Mouse (Mus musculus) T-helper 2 cell (primary cell): ENCODE measurements around the gene Lpp.

Source experiments
- in situ Hi-C: fragments of 300-600 bp; cut with MboI, MseI; formaldehyde crosslinking; loops from one replicate; pipeline ENCODE4 v1.15.1; 2025; ENCODE audit warnings: high pct_unique_total_duplicates

Gene Lpp

DNA sequence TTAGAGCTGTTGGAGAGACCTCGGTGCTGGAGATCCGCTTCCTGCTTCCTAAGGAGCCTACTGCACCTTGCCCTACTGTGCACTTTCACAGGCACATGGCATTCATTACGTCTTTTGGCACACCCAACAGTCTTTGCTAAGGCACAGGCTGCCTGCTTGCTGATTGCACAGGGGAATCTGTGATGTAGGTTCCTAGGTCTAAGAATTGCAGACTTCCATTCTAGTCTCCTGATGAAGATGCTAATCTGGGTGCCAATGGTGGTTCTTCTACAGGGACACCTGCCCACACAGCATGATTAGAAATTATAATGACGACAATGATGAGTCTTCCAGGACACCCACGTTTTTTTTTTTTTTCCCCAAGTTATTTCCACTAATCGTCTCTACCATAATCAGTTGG is 141.9 kb downstream of the Lpp start:
- in situ Hi-C loops, result loop anchor here (10.0 to 25.0 kb wide), 2 partner anchors 380 to 1248 kb away; no protein-coding TSS in a partner anchor

GRCm38 (mm10) chr16:24536261-24536660 is 143.0 kb downstream of the Lpp start:
- in situ Hi-C loops, result loop anchor here (10.0 to 25.0 kb wide), 2 partner anchors 381 to 1249 kb away; no protein-coding TSS in a partner anchor

DNA sequence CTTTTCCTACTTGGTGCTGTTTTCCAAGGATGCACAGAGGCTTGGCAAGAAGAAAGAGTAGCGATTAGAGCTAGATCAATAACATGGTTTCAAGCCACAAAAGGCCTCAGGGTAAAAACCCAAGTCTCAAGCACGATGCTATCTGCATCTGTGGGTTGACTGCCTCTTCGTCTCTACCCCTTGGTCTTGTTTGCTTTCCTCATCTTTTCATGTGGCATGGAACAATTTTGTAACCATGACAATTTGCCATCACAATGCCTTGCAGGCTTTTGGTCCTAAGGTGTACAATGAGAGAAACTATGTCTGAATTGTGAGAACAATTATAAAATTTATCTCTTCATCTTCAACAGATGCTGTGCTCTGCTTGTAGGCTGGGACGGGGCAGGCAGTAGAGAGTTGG is 145.7 kb downstream of the Lpp start:
- in situ Hi-C loops, result loop anchor here (10.0 to 25.0 kb wide), 2 partner anchors 384 to 1252 kb away; no protein-coding TSS in a partner anchor

DNA sequence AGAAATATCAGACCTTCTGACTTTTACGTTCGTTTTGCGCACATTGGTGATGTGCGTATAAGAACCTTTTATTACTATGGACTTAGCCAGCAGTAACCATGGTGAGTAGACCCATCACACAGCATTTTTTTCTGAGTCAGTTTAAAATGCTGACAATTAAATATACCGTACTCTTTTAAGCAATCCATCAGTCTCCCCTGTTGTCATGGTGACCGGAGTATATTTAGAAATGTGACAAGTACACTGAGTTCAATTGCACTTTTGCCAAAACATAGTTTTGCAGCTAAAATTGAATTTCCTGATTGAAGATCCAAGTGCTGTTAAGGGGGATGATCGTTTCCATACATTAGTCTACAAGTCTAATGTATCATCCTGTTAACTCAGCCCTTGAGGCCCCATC is 149.6 kb downstream of the Lpp start:
- in situ Hi-C loops, result loop anchor here (25.0 kb wide), 1 partner anchor 1256 kb away; no protein-coding TSS in a partner anchor

DNA sequence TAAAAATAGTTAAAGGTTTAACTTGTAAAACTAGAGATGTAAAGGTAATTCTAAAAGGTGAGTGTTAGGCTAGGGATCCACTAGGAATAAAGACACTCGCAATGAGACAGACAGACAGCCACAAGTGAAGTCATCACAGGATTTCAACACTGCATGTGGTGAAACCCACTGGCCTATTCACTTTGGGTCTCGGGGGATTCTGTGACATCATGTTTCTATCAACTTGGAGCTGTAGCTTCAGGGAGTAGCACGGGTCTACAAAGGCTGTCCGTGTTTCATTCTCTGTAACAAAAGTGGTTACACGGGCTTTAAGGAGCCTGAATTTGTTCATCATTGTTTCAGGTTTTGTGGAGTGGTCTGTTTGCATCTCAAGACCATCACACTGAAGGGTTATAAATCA is 152.1 kb downstream of the Lpp start:
- in situ Hi-C loops, result loop anchor here (25.0 kb wide), 1 partner anchor 1258 kb away; no protein-coding TSS in a partner anchor

DNA sequence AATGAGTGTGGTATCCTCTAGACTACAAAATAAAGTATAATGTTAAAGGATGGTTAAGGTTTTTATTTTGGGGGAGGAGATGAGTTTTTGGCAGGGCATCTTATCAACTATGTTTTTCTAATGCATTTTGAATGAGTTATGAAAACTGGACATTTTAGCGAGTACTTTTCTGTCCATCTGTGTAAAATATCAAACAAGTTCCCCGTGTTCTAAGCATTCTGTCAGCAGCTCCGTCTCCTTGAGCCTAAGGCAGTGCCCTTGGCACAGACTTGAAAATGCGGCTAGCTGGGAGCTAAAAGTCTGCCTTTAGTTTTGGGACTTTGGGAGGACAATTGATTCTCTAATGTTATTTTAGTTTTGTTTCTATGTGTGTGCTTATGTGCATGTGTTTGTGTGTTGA is 165.2 kb downstream of the Lpp start:
- in situ Hi-C loops, result no loop called here

GRCm38 (mm10) chr16:24559811-24560210 is 166.5 kb downstream of the Lpp start:
- in situ Hi-C loops, result no loop called here

GRCm38 (mm10) chr16:24560998-24561397 is 167.7 kb downstream of the Lpp start:
- in situ Hi-C loops, result no loop called here

DNA sequence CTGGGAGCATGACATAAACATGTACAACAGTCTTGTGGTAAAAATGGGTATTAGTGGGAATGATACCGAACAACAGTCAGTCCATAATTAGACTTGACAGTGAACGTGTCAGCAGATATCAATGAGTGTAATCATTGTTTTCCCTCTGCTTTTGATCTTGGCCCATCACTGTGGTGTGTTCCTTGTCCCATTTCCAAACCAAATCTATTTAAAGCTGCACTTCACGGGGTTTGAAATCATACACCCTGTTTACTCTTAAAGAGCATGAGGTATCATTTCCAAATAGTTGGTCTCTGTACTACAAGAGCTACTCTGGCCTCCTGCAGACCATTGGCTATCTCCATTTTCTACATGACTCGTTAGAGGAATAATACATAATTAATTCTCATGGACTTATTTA is 168.3 kb downstream of the Lpp start:
- in situ Hi-C loops, result no loop called here

- in situ Hi-C loops, result no loop called here
Observed at GRCm38 (mm10) chr16:24565311-24565710, 172.0 kb downstream of the Lpp start.

- in situ Hi-C loops, result no loop called here
Observed at GRCm38 (mm10) chr16:24566277-24566676, 173.0 kb downstream of the Lpp start.

DNA sequence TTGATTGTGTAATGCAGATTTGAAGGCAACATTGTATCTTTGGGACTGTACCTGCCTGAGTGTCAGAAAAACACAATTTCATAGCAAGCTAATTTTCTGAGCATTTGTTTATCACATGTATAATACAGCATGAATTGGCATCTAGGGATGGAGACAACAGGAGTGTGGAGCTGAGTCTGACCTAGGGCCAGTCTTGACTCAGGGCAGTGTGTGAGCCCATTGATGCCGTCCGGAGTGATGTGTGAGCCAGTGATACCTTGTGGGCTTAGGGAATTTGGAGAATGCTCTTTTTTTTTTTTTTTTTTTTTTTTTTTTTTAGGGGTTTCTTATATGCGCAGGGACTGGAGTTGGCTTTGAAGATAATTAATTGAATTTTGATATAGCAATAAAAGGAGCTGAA is 174.3 kb downstream of the Lpp start:
- in situ Hi-C loops, result no loop called here

GRCm38 (mm10) chr16:24568061-24568460 is 174.8 kb downstream of the Lpp start:
- in situ Hi-C loops, result no loop called here

GRCm38 (mm10) chr16:24569681-24570080 is 176.4 kb downstream of the Lpp start:
- in situ Hi-C loops, result no loop called here

DNA sequence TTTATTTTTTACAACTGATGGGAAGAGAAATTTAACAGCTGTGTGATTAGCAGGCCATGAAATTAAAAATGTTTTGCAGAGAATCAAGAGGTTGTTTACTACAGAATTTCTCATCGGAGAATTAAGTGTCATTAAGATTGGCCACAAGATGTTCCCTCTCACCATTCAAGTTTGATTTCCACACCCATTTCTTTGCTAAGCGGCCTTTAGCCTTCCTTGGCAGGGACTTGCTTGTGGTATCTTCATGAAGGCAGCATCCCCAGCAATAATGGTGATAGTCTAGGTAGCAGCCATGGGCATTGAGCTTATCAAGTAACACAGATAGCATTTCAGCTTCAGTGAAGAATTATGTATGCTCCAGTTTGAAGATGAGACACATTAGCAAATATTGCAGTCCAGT is 183.7 kb downstream of the Lpp start:
- in situ Hi-C loops, result no loop called here

DNA sequence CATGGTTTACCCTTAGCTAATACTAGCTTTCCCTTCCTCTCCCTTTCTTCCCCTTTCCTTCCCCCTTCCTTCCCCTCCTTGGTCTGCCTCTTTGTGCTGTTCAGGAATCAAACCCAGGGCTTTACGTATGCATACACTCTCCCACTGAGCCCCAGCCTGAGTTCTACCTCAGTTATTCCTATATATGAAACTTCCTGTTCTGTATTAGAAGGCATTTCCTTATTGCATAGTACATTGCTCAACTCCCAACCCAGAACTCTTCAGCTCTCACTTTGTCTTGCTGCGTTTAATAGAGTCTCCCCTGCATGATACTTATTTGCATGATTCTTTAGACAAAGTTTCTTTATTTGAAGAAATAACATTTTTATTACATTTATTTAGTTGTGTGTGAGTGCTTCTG is 184.5 kb downstream of the Lpp start:
- in situ Hi-C loops, result no loop called here

DNA sequence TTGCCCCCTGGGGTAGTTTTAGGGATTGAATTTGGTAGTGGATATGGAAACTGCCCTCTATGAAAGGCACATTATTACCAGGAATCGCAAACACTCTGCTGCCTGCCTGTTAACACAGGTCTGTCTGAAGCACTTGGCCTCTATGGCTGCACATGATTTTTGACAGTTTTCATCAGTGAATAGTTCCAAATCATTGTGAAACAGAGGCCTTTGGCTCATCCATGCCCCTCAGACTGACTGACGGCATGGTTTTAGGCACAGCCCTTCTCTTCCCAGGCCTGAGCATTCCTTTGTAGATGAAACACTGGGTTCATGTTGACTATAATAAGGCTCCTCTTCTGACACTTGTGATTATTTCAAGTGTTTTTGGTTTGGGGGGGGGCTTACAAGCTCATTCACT is 189.5 kb downstream of the Lpp start:
- in situ Hi-C loops, result no loop called here

DNA sequence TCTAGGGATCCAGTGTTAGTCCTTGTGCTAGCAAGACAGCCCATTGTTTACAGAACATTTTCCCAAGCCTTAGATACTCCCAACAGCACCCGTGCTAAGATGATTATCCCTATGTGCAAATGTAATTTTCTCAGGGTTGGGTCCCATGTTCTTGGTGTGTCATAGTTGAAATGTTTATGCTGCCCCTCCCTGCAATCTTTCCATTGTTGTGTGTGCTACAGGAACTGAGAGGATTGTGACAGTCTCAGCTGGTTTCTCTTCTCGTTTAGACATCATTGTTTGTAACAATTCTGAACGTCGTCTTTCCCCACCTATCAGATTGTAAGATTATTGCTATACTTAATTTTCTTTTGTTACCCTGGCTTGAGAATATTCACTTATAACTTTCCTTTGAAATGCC is 200.2 kb downstream of the Lpp start:
- in situ Hi-C loops, result no loop called here

- in situ Hi-C loops, result no loop called here
Observed at GRCm38 (mm10) chr16:24594508-24594907, 201.2 kb downstream of the Lpp start.

GRCm38 (mm10) chr16:24595493-24595892 is 202.2 kb downstream of the Lpp start:
- in situ Hi-C loops, result no loop called here

GRCm38 (mm10) chr16:24598567-24598966 is 205.3 kb downstream of the Lpp start:
- in situ Hi-C loops, result no loop called here

- in situ Hi-C loops, result loop anchor here (10.0 kb wide), 1 partner anchor 1365 kb away; no protein-coding TSS in a partner anchor
Observed at GRCm38 (mm10) chr16:24599766-24600165, 206.5 kb downstream of the Lpp start.

DNA sequence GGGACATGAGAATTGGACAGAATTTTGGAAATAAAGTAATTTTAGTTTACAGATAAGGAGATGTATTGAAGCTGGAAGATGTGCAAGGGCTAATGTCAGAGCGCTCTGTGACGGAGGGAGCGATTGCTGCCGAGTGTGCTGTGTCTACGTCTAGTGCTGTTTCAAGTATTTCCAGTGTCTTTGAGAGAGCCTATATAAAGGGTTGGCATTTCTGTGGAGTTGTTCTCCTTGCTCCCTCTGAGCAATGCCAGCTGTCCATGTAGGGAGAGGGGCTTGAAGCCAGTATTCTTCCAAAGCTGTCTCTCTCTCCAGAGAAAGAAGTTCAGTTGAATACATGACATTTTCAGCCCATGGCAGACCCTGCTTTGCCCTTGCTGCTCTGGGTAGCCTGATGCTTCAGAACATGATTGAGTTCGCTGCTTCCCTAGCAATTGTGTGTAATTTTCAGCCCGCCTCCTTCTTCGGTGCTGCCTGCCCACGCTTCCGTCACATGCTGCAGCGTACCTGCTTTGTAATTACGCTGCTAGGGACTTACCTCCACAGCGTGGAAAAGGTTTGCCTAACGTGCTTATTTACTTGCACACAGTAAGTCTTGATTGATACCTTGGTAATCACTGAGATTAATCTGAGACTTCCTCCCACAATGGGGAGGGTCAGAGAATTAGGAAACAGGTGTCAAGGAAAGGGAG is 207.1 kb downstream of the Lpp start:
- in situ Hi-C loops, result loop anchor here (10.0 kb wide), 1 partner anchor 1364 kb away; no protein-coding TSS in a partner anchor
